Mouse (Mus musculus): ENCODE measurements around the gene Abcg3. TPM values are rescaled to one million over a fixed set of nuclear protein-coding genes. Genes with fewer than 3 reads are reported as not detected.

Abcg3 gene
- polyA plus RNA-seq (2012; rRNA removed) = 0.50 and 0.53 TPM in 2 replicates

GRCm38 (mm10) chr5:104982535-104982934, at the start of gene Abcg3:
Abcg3 (minus strand) TSS chr5:104982718.

Other genes starting within 250 kb of the Abcg3 start
- gene Zfp951, start 122.6 kb downstream of the Abcg3 start, polyA plus RNA-seq (2012; rRNA removed) = 1.1 and 3.0 TPM in 2 replicates
- 1.1 and 1.2 TPM in 2 replicates for gene Gbp9, start 156.8 kb upstream of the Abcg3 start, polyA plus RNA-seq (2012; rRNA removed)
- gene Gbp8, start 156.8 kb upstream of the Abcg3 start, polyA plus RNA-seq (2012; rRNA removed) = 0.62 and 0.70 TPM in 2 replicates
- gene Gbp4, start 156.9 kb upstream of the Abcg3 start, polyA plus RNA-seq (2012; rRNA removed) = 0.32 and 0.38 TPM in 2 replicates

Measured in central nervous system, embryonic 11.5 days (tissue).